Mouse (Mus musculus): ENCODE measurements around the gene Mphosph6.

- TF ChIP-seq CTCF (IDR thresholded peaks at IDR 0.05; ENCODE audit: insufficient read depth, low read length) (no peak), POLR2A (IDR thresholded peaks at IDR 0.05; ENCODE audit: borderline replicate concordance, extremely low read depth, low read depth, low read length) (no peak)
Observed at GRCm38 (mm10) chr8:117794581-117794980, 7.2 kb downstream of the Mphosph6 start.

Data from lung, adult 2 months (tissue).